Mouse (Mus musculus): ENCODE measurements around the gene Snx22. TPM values are rescaled to one million over a fixed set of nuclear protein-coding genes. Genes with fewer than 3 reads are reported as not detected.

The Snx22 gene
- polyA plus RNA-seq, 1 experiment, result 1.8 TPM

GRCm38 (mm10) chr9:66051493-66051892 lies 18.0 kb downstream of the Snx22 start:
- Histone ChIP-seq H3K4me3 (no peak overlapping the region), H3K4me2 (ENCODE audit: low read depth) (no peak overlapping the region), H3K79me2 (ENCODE audit: control insufficient read depth, insufficient read depth) (no peaks in the 10 kb centered on the region), H3K36me3 (ENCODE audit: control insufficient read depth, insufficient read depth) (no peaks in the 10 kb centered on the region), H3ac (ENCODE audit: control insufficient read depth, insufficient read length) (no peak overlapping the region), H3K27me3 (ENCODE audit: control insufficient read depth, insufficient read depth, insufficient read length) (no peaks in the 10 kb centered on the region)
- no peak for TF ChIP-seq MYOG (IDR thresholded peaks at IDR 0.05; ENCODE audit: control insufficient read depth in 1 of 3, insufficient read depth in 1 of 3, insufficient read length in 2 of 3, low read depth in 2 of 3)
- TF ChIP-seq TCF12 (IDR thresholded peaks at IDR 0.05; ENCODE audit: insufficient read depth, poor library complexity, severe bottlenecking), result no peak
- TF ChIP-seq SRF (IDR thresholded peaks at IDR 0.05; ENCODE audit: control insufficient read depth, insufficient read length, low read depth), result no peak
- no peak for TF ChIP-seq MAX (IDR thresholded peaks at IDR 0.05; ENCODE audit: low read depth)
- TF ChIP-seq REST (IDR thresholded peaks at IDR 0.05; ENCODE audit: insufficient read depth, insufficient read length), result no peak
- TF ChIP-seq POLR2A (IDR thresholded peaks at IDR 0.05; ENCODE audit: insufficient read length, low read depth), result no peak
- no peak for TF ChIP-seq MYOD1 (IDR thresholded peaks at IDR 0.05; ENCODE audit: control insufficient read depth in 1 of 3, insufficient read length in 2 of 3, low read depth in 2 of 3)
- TF ChIP-seq POLR2AphosphoS2 (IDR thresholded peaks at IDR 0.05; ENCODE audit: insufficient read length, low read depth), result no peak
- TF ChIP-seq USF1 (IDR thresholded peaks at IDR 0.05; ENCODE audit: low read depth), result no peak
- no peak for TF ChIP-seq CEBPB (IDR thresholded peaks at IDR 0.05; ENCODE audit: insufficient read depth, poor library complexity, severe bottlenecking)
- TF ChIP-seq E2F4 (IDR thresholded peaks at IDR 0.05; ENCODE audit: insufficient read depth), result no peak
- TF ChIP-seq TCF3 (IDR thresholded peaks at IDR 0.05; ENCODE audit: insufficient read length, low read depth), result no peak

GRCm38 (mm10) chr9:66049931-66050601 lies 19.5 kb downstream of the Snx22 start:
- no peak overlapping the region for H3ac ChIP-seq (ENCODE audit: control insufficient read depth, insufficient read length)
- no peak for TF ChIP-seq TCF3 (IDR thresholded peaks at IDR 0.05; ENCODE audit: insufficient read length, low read depth)
- TF ChIP-seq MAX (IDR thresholded peaks at IDR 0.05; ENCODE audit: low read depth), result no peak
- TF ChIP-seq POLR2A (IDR thresholded peaks at IDR 0.05; ENCODE audit: insufficient read length, low read depth), result no peak
- no peak for TF ChIP-seq TCF12 (IDR thresholded peaks at IDR 0.05; ENCODE audit: insufficient read depth, poor library complexity, severe bottlenecking)
- no peak for TF ChIP-seq E2F4 (IDR thresholded peaks at IDR 0.05; ENCODE audit: insufficient read depth)
- TF ChIP-seq POLR2AphosphoS2 (IDR thresholded peaks at IDR 0.05; ENCODE audit: insufficient read length, low read depth), result no peak
- TF ChIP-seq MYOD1 (IDR thresholded peaks at IDR 0.05; ENCODE audit: control insufficient read depth in 1 of 3, insufficient read length in 2 of 3, low read depth in 2 of 3), result no peak
- no peak for TF ChIP-seq USF1 (IDR thresholded peaks at IDR 0.05; ENCODE audit: low read depth)
- no peak for TF ChIP-seq MYOG (IDR thresholded peaks at IDR 0.05; ENCODE audit: control insufficient read depth in 1 of 3, insufficient read depth in 1 of 3, insufficient read length in 2 of 3, low read depth in 2 of 3)
- TF ChIP-seq CEBPB (IDR thresholded peaks at IDR 0.05; ENCODE audit: insufficient read depth, poor library complexity, severe bottlenecking), result no peak
- no peak for TF ChIP-seq SRF (IDR thresholded peaks at IDR 0.05; ENCODE audit: control insufficient read depth, insufficient read length, low read depth)
- TF ChIP-seq REST (IDR thresholded peaks at IDR 0.05; ENCODE audit: insufficient read depth, insufficient read length), result no peak
- no peaks in the 10 kb centered on the region for H3K79me2 ChIP-seq (ENCODE audit: control insufficient read depth, insufficient read depth)

DNA sequence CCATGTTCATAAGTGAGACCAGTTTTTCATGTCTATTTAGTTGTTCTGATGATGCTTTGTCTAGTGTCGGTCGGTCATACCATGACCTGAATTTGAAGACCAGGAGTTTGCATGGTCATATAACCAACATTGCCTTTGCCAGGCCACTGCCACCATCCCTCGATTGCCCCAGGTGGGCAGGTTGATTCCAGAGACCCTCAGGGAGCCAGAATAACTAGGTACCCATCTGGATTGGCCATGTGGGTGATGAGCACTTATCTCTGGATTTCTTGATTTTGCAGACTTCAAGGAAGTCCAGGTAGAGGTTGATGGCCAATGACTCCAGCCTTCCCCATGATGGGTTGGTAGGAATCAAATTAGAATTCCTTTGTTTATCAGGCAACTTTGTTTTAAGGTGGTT lies 26.3 kb downstream of the Snx22 start:
- Histone ChIP-seq H3ac (ENCODE audit: control insufficient read depth, insufficient read length) (no peak overlapping the region), H3K4me3 (no peak overlapping the region), H3K79me2 (ENCODE audit: control insufficient read depth, insufficient read depth) (no peaks in the 10 kb centered on the region), H3K27me3 (ENCODE audit: control insufficient read depth, insufficient read depth, insufficient read length) (no peaks in the 10 kb centered on the region), H3K4me2 (ENCODE audit: low read depth) (no peak overlapping the region), H3K36me3 (ENCODE audit: control insufficient read depth, insufficient read depth) (peaks cover 12% of the 10 kb centered on the region)
- no peak for TF ChIP-seq E2F4 (IDR thresholded peaks at IDR 0.05; ENCODE audit: insufficient read depth)
- no peak for TF ChIP-seq REST (IDR thresholded peaks at IDR 0.05; ENCODE audit: insufficient read depth, insufficient read length)
- TF ChIP-seq TCF3 (IDR thresholded peaks at IDR 0.05; ENCODE audit: insufficient read length, low read depth), result no peak
- TF ChIP-seq POLR2A (IDR thresholded peaks at IDR 0.05; ENCODE audit: insufficient read length, low read depth), result no peak
- no peak for TF ChIP-seq TCF12 (IDR thresholded peaks at IDR 0.05; ENCODE audit: insufficient read depth, poor library complexity, severe bottlenecking)
- TF ChIP-seq CEBPB (IDR thresholded peaks at IDR 0.05; ENCODE audit: insufficient read depth, poor library complexity, severe bottlenecking), result no peak
- TF ChIP-seq MYOD1 (IDR thresholded peaks at IDR 0.05; ENCODE audit: control insufficient read depth in 1 of 3, insufficient read length in 2 of 3, low read depth in 2 of 3), result no peak
- no peak for TF ChIP-seq MYOG (IDR thresholded peaks at IDR 0.05; ENCODE audit: control insufficient read depth in 1 of 3, insufficient read depth in 1 of 3, insufficient read length in 2 of 3, low read depth in 2 of 3)
- no peak for TF ChIP-seq MAX (IDR thresholded peaks at IDR 0.05; ENCODE audit: low read depth)
- no peak for TF ChIP-seq USF1 (IDR thresholded peaks at IDR 0.05; ENCODE audit: low read depth)
- no peak for TF ChIP-seq SRF (IDR thresholded peaks at IDR 0.05; ENCODE audit: control insufficient read depth, insufficient read length, low read depth)

More at GRCm38 (mm10) chr9:66049931-66050601, 19.5 kb downstream of the Snx22 start:
- no peak overlapping the region for H3K4me2 ChIP-seq (ENCODE audit: low read depth)
- H3K27me3 ChIP-seq (ENCODE audit: control insufficient read depth, insufficient read depth, insufficient read length), result no peaks in the 10 kb centered on the region
- H3K4me3 ChIP-seq, result no peak overlapping the region
- no peaks in the 10 kb centered on the region for H3K36me3 ChIP-seq (ENCODE audit: control insufficient read depth, insufficient read depth)

GRCm38 (mm10) chr9:66042331-66042730 lies 27.2 kb downstream of the Snx22 start:
- Histone ChIP-seq H3K36me3 (ENCODE audit: control insufficient read depth, insufficient read depth) (peaks cover 12% of the 10 kb centered on the region), H3K27me3 (ENCODE audit: control insufficient read depth, insufficient read depth, insufficient read length) (no peaks in the 10 kb centered on the region), H3K4me2 (ENCODE audit: low read depth) (no peak overlapping the region), H3ac (ENCODE audit: control insufficient read depth, insufficient read length) (no peak overlapping the region), H3K79me2 (ENCODE audit: control insufficient read depth, insufficient read depth) (no peaks in the 10 kb centered on the region), H3K4me3 (no peak overlapping the region)
- TF ChIP-seq MAX (IDR thresholded peaks at IDR 0.05; ENCODE audit: low read depth), result no peak

GRCm38 (mm10) chr9:66040801-66041200 lies 28.7 kb downstream of the Snx22 start:
- TF ChIP-seq MAX (IDR thresholded peaks at IDR 0.05; ENCODE audit: low read depth), result no peak
- no peak for TF ChIP-seq REST (IDR thresholded peaks at IDR 0.05; ENCODE audit: insufficient read depth, insufficient read length)
- no peak for TF ChIP-seq TCF3 (IDR thresholded peaks at IDR 0.05; ENCODE audit: insufficient read length, low read depth)
- TF ChIP-seq E2F4 (IDR thresholded peaks at IDR 0.05; ENCODE audit: insufficient read depth), result no peak
- no peak for TF ChIP-seq POLR2A (IDR thresholded peaks at IDR 0.05; ENCODE audit: insufficient read length, low read depth)
- Histone ChIP-seq H3K36me3 (ENCODE audit: control insufficient read depth, insufficient read depth) (peaks cover 12% of the 10 kb centered on the region), H3K27me3 (ENCODE audit: control insufficient read depth, insufficient read depth, insufficient read length) (no peaks in the 10 kb centered on the region), H3K79me2 (ENCODE audit: control insufficient read depth, insufficient read depth) (no peaks in the 10 kb centered on the region), H3K4me3 (no peak overlapping the region), H3K4me2 (ENCODE audit: low read depth) (no peak overlapping the region), H3ac (ENCODE audit: control insufficient read depth, insufficient read length) (no peak overlapping the region)

Data from myocyte (in vitro differentiated cells).